Mouse (Mus musculus) liver, adult 2 months (tissue): Measurements from ENCODE around the gene Olfr282. TPM values are rescaled to one million over a fixed set of nuclear protein-coding genes. Genes with fewer than 3 reads are reported as not detected.

Source experiments
- DNase-seq: peaks from one replicate; pipeline ENCODE4 v3.0.0-alpha.2; 2011; ENCODE audit warnings: low read depth, low spot score; ENCODE audit errors: extremely low read depth
- H3K27ac ChIP-seq: fragments of 200-500 bp; replicated peaks from 2 replicates; pipeline ENCODE4 v1.5.1; 2012; ENCODE audit warnings: low read depth, mild to moderate bottlenecking, control low read depth, inconsistent platforms, low read length; ENCODE audit not compliant: insufficient read depth
- H3K27me3 ChIP-seq: fragments of 200-500 bp; 2 replicates; pipeline ENCODE4 v1.6.1; 2012; ENCODE audit warnings: mild to moderate bottlenecking, moderate library complexity, low read length, inconsistent platforms; ENCODE audit not compliant: control insufficient read depth, insufficient read depth
- H3K36me3 ChIP-seq: fragments of 200-500 bp; 2 replicates; pipeline ENCODE4 v1.6.1; 2012; ENCODE audit warnings: low read length, inconsistent platforms; ENCODE audit not compliant: control insufficient read depth, insufficient read depth
- H3K4me1 ChIP-seq: fragments of 200-500 bp; 2 replicates; pipeline ENCODE4 v1.6.1; 2011; ENCODE audit warnings: low read length; ENCODE audit not compliant: control insufficient read depth, insufficient read depth
- H3K4me3 ChIP-seq: fragments of 200-500 bp; 2 replicates; pipeline ENCODE4 v1.5.1; 2011; ENCODE audit warnings: low read depth, mild to moderate bottlenecking, control low read depth, low read length, moderate library complexity; ENCODE audit not compliant: insufficient read depth
- H3K79me2 ChIP-seq: fragments of 200-500 bp; 2 replicates; pipeline ENCODE4 v1.6.1; 2012; ENCODE audit warnings: inconsistent platforms, mild to moderate bottlenecking, low read length, moderate library complexity; ENCODE audit not compliant: control insufficient read depth, insufficient read depth
- H3K9ac ChIP-seq: fragments of 200-500 bp; 2 replicates; pipeline ENCODE4 v1.6.1; 2012; ENCODE audit warnings: low read depth, mild to moderate bottlenecking, control low read depth, inconsistent platforms, low read length
- CTCF ChIP-seq: fragments of 200-500 bp; IDR thresholded peaks from 2 replicates; pipeline ENCODE4 v1.5.1; 2011; ENCODE audit warnings: low read depth, low read length, control low read depth
- POLR2A ChIP-seq: fragments of 200-500 bp; IDR thresholded peaks from 2 replicates; pipeline ENCODE4 v1.6.1; 2011; ENCODE audit warnings: low read length, control low read depth; ENCODE audit not compliant: insufficient read depth; ENCODE audit errors: extremely low read depth
- WGBS: fragments of 180-500 bp; shearing (Covaris S2); methylation state at CpG from one replicate; pipeline ENCODE4 v1.1.7; 2018; 5-methylcytosine and 5-hydroxymethylcytosine counted together
- polyA plus RNA-seq: library from polyadenylated mRNA; depleted of rRNA; stranded (reverse); fragments of >200 nt; gene quantifications from 2 replicates; pipeline ENCODE4 v1.2.3, GENCODE M21; 2012
- total RNA-seq: library from RNA; depleted of rRNA; stranded (reverse); fragments of >200 nt; gene quantifications from 2 replicates; pipeline ENCODE4 v1.2.3, GENCODE M21; 2014

Gene Olfr282
- total and polyA plus RNA-seq, 2 experiments, result not detected

DNA sequence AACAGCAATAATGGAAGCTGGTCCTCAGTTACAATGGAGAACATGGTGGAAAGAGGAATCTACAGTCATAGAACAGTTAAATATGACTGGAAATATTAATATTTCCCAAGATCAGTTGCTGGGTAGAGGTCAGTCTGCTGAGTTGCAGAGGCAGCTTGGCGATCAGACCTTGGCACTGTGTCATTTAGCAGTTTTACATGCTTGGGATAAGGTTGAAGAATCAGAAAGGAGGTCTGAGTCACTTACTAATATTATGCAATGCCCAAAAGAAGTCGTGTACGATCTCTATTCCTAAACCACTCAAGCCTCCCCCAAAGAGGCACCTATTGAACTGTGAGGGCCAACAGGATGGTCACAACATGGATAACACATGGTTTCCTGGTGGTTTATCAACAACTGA is 13.5 kb downstream of the Olfr282 start:
- H3K27me3 ChIP-seq, result no peaks in the 10 kb centered on the region
- no peak overlapping the region for H3K9ac ChIP-seq
- H3K27ac ChIP-seq, result no peak overlapping the region
- TF ChIP-seq POLR2A (no peak), CTCF (no peak)
- no peaks in the 10 kb centered on the region for H3K4me1 ChIP-seq
- no peak for DNase-seq
- H3K79me2 ChIP-seq, result no peaks in the 10 kb centered on the region
- H3K36me3 ChIP-seq, result no peaks in the 10 kb centered on the region
- 81% methylated on average over 3 of the region's 3 CpGs for WGBS
- no peak overlapping the region for H3K4me3 ChIP-seq

DNA sequence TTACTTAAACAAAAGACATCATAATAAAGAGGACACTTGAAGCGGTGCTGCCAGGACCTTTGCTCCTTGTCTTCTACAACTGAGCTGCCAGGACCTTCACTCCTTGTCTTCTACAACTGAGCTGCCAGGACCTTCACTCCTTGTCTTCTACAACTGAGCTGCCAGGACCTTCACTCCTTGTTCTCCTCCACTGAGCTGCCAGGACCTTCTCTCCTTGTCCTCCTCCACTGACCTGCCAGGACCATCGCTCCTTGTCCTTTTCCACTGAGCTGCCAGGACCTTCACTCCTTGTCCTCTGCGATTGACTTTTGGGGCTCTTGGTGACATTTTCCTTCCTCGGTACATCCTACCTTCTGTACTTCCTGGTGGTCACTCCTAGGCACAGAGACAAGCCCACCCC is 17.5 kb downstream of the Olfr282 start:
- Histone ChIP-seq H3K4me3 (no peak overlapping the region), H3K79me2 (no peaks in the 10 kb centered on the region), H3K27me3 (0 out of 2 replicates have a peak, but pooled peaks cover 3% of the 10 kb centered on the region), H3K4me1 (no peaks in the 10 kb centered on the region), H3K9ac (no peak overlapping the region), H3K27ac (no peak overlapping the region), H3K36me3 (no peaks in the 10 kb centered on the region)
- no peak for DNase-seq
- TF ChIP-seq POLR2A (no peak), CTCF (no peak)
- WGBS, result 67% methylated on average over 4 of the region's 4 CpGs

DNA sequence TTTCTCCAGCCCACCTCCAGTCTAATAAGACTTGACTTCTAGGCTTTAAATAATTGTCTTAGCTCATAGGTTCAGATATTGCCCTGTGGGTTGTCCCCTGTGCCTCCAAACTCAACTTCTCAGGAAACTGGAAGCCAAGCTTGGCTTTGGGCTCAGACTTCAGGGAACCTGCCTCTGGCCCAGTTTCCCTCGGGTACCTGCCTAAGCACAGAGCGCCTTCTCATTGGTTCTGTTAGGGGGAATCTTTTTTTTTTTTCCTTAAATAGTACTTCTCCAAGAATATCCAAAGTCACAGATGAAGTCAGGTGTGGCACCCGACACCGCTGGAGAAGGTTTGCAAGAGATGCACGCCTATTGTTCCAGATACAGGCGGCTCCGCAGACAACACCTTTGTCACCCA is 21.3 kb downstream of the Olfr282 start, which contains the start of gene Olfr281:
Gene Olfr281 (plus strand): TSS at position 301 of the 400 bp plus-strand sequence.
- H3K27me3 ChIP-seq, result 0 out of 2 replicates have a peak, but pooled peaks cover 3% of the 10 kb centered on the region
- H3K36me3 ChIP-seq, result no peaks in the 10 kb centered on the region
- TF ChIP-seq POLR2A (no peak), CTCF (no peak)
- H3K4me1 ChIP-seq, result no peaks in the 10 kb centered on the region
- 91% methylated on average over 7 of the region's 7 CpGs for WGBS
- H3K27ac ChIP-seq, result no peak within 1 kb of the TSS
- H3K79me2 ChIP-seq, result no peaks in the 10 kb centered on the region
- no peak within 1 kb of the TSS for H3K9ac ChIP-seq
- DNase-seq, result no peak
- H3K4me3 ChIP-seq, result no peak within 1 kb of the TSS

DNA sequence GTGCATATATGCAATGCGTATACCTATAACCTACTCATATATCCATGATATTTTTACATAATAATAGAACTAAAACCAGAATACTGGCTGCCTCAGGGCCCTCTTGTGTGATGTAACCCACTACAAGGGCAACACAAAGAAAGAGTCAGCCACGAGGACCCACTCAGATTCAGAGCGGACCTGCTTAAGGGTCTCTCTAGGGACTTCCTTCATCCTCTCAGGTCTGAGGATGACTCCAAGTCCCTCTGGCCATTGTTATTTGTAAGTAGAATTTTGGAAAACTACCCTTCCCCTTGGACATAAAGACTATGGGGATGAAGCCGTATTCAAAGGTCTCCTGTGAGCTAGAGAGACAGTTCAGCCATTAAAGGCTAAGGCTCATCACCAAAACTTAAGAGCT is 38.6 kb downstream of the Olfr282 start, which contains the start of gene OR5BS1P:
Gene OR5BS1P (plus strand): TSS at position 301 of the 400 bp plus-strand sequence.
- no peak within 1 kb of the TSS for H3K4me3 ChIP-seq
- DNase-seq, result no peak
- H3K36me3 ChIP-seq, result no peaks in the 10 kb centered on the region
- no peaks in the 10 kb centered on the region for H3K4me1 ChIP-seq
- H3K9ac ChIP-seq, result no peak within 1 kb of the TSS
- no peaks in the 10 kb centered on the region for H3K79me2 ChIP-seq
- H3K27me3 ChIP-seq, result peaks cover 2% of the 10 kb centered on the region; the same call in 1 of the 2 replicates
- TF ChIP-seq POLR2A, result no peak
- no peak for TF ChIP-seq CTCF
- H3K27ac ChIP-seq, result no peak within 1 kb of the TSS
- 89% methylated on average over 4 of the region's 4 CpGs for WGBS

DNA sequence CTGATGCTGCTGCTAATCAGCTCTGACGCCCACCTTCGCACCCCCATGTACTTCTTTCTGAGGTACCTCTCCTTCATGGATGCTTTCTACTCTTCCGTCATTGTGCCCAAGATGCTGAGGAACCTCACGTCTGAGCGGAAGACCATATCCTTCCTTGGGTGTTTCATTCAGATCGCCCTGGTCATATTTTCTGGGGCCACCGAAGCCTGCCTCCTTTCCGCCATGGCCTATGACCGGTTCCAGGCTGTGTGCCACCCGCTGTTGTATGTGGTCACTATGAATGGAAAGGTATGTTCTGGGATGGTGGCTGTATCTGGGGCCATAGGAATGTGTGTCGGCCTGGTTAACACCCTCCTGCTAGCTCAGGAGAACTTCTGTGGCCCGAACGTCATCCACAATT is 40.5 kb downstream of the Olfr282 start:
- no peak for DNase-seq
- no peak overlapping the region for H3K9ac ChIP-seq
- no peaks in the 10 kb centered on the region for H3K4me1 ChIP-seq
- no peaks in the 10 kb centered on the region for H3K79me2 ChIP-seq
- H3K4me3 ChIP-seq, result no peak overlapping the region
- H3K36me3 ChIP-seq, result no peaks in the 10 kb centered on the region
- WGBS, result 86% methylated on average over 13 of the region's 13 CpGs
- TF ChIP-seq CTCF (no peak), POLR2A (no peak)
- H3K27ac ChIP-seq, result no peak overlapping the region
- H3K27me3 ChIP-seq, result peaks cover 2% of the 10 kb centered on the region; the same call in 1 of the 2 replicates

DNA sequence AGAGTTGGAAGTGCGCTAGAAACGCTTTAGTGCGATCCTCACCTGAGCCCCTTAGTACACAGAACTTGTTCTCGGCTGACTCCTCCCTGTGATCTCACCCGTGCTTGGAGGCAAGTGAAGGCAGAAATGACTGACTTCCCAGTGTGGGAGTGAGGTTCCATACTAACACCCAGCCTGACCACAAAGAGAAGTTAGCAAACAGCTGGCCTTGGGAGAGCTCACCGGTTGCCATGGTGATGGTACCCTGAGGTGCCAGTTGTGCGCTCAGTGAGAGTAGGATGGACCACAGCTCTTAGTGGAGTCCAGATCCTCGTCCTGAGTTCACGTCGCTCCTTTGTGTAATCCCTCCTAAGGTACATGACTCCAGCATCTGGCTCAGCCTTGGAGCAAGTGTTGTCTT is 43.9 kb downstream of the Olfr282 start:
- H3K27ac ChIP-seq, result no peak overlapping the region
- WGBS, result 77% methylated on average over 10 of the region's 10 CpGs
- H3K9ac ChIP-seq, result no peak overlapping the region
- no peaks in the 10 kb centered on the region for H3K36me3 ChIP-seq
- TF ChIP-seq CTCF, result no peak
- no peak for TF ChIP-seq POLR2A
- H3K79me2 ChIP-seq, result no peaks in the 10 kb centered on the region
- H3K4me1 ChIP-seq, result no peaks in the 10 kb centered on the region
- no peak for DNase-seq
- H3K4me3 ChIP-seq, result no peak overlapping the region
- H3K27me3 ChIP-seq, result no peaks in the 10 kb centered on the region; the same call in 1 of the 2 replicates
